Mouse (Mus musculus): ENCODE results near the gene Gucy2c.

The Gucy2c gene

DNA sequence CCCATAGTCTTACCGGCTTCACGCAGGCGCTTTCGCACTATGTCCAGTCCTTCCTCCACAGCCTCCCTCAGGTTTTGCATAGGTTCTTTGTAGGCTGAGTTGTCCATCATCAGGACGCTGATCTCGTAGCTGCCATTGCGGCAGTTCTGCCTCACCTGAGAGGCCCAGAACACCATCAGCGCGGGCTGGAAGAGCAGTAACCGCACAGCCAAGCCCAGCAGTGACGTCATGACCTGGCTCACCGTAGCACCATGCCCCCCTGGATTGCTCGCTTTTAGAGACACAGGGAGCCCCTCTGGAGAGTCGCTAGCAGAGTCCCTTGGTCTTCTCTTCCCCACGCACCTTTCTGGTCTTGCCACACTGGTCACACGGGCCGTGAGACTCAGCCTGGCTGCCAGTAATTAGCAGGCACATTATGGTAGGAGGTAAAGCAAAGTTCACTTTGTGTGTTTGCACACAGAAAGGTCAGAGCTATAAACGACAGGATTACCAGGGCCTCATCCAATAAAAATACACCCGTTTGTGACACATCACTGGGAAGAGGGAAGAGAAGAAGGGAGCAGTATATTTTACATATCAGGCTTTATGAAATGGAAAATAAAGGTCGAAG, at the start of gene Gucy2c:
TSS of gene Gucy2c (minus strand) at position 389 of the 610 bp plus-strand sequence.
- DNase-seq (ENCODE audit: low read depth, low spot score): no peak

DNA sequence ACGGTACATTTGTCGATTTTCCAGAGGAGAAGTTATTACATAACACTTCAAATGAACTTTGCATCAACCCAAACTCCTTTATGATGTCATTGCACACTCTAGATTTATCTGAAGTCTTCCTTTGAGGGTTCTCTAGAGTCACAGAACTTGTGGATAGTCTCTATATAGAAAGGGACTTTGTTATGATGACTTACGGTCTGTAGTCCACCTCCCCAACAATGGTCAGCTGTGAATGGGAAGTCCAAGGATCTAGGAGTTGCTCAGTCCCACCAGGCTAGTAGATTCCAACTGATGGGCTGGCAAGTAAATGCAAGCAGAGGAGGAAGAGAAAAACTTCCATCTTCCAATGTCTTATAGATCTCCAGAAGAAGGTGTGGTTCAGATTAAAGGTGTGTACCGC, 47.1 kb upstream of the Gucy2c start:
- DNase-seq (ENCODE audit: low read depth, low spot score): no peak

DNA sequence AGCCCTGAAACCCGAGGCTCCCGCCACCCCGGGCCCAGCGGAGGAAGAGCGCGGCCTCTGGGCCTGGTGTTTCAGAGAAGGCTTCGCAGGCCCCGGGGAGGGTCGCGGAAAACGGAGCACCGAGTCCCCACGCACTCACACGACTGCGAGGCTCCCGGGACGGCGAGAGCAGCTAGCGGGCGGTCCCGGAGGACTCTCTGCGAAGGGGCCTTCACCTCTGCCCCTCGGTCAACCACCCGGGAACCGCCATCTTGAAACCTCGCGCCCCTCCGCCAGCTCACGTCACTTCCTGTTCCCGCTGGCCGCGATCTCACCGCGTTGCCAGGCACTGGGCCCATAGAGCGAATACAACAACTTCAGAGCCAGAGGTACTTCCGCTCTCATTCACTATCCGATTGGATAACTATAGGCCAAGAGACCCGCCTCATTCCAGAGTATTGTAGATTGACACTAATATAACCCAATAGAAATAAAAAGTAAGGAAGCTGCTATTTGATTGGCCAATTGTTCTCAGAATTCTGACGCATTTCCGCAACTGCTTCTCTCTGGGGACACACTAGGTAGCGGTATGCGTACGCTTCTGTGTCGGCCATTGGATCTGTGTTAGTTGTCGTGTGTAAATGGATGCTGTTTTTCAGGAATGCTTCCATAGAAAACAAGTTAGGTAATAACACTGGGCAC, 46.5 kb upstream of the Gucy2c start, which contains the start of gene Wbp11:
TSS of gene Wbp11 (minus strand) at position 353 of the 681 bp plus-strand sequence.
- peak; percentile 97 for DNase-seq (ENCODE audit: low read depth, low spot score)

DNA sequence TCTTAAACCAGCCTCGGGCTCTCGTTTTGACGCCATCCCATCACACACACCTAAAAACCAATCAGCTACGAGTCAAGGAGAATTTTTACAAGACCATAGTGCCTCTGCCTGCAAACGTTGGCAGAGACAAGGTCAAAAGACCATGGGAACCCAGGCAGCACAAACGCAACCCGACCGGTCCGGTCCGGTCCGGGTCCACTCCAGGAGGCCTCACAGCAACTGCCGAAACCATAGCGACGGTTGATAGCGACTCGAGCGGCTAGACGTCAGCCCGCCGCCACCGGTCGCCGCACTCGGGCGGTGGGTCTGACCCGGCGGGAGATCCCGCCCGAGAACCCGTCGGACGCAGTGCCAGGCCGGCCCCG, 45.9 kb upstream of the Gucy2c start, which contains the start of gene BC049715:
TSS of gene BC049715 (plus strand) at position 111 of the 365 bp plus-strand sequence.
- no peak for DNase-seq (ENCODE audit: low read depth, low spot score)

DNA sequence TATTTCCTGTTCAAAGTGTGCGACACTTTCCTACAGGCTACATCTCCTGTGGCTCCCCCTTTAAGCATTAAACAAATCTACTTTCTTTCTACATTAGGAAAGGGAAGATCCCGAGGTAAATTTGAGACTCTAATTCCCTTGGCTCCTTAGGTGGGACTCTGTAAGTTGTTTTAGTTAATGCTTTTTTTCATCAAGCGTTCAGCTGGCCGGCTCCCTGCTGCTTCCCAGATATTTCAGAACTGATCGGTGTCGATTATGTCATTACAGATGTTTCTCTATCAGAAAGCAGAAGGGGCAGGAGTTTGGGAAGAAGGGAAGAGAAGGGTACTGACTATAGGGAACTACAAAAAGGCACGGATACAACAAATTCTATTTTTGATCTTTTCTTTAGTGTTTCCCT, 45.6 kb upstream of the Gucy2c start:
- no peak for DNase-seq (ENCODE audit: low read depth, low spot score)

DNA sequence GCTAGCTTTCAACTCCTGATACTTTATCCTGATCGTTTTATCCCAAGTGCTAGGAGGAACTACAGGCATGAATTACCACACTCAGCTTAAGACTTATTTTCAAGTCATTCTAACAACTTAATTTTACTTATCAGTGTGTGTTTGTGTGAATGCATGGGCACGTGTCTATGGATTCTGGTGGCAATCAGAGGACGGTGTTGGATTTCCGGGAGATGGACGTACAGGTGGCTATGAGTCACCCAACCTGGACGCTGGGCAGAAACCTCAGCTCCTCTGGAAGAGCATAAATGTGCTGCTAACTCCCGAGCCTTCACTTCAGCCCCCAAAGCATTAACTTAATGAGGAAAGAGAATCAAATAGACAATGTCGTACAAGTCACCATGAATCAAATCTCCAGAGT, 43.4 kb upstream of the Gucy2c start:
- DNase-seq (ENCODE audit: low read depth, low spot score): no peak

DNA sequence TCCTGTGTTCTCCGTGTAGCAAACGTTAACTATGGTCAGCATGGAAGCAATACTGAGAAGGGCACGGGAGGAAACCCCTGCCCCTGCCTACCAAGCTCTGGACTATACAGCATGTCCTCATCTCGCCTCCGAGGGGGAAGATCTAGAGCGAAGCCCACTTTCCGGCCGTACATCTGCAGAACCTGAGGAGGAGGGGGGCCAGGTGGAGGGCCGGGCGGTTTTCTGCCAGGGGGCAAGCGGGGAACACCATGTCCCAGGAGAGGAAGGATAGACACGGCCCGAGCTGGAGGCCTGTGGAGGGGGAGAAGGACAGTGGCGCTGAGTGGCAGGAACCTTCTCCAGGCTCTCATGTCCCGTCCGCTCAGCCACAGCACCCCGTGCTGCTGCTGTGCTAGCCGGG, 39.5 kb upstream of the Gucy2c start:
- no peak for DNase-seq (ENCODE audit: low read depth, low spot score)

DNA sequence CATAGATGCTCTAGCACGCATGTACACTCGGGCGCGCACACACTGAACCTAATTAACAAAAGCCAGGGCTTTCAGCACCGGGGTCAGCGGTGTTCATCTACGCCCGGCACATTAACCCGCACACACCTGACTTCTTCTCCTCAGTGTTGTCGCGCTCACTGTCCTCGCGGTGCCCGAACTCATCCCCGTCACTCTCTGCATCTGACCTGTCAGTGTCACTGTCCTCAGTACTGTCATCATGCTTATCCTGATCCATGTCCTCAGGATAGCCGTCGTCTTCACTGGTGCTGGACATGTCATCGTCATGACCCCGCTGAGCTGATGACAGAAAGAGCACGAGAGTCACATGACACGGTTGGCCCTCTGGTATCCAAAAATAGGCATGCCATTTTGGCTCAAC, 38.8 kb upstream of the Gucy2c start:
- DNase-seq (ENCODE audit: low read depth, low spot score): no peak

DNA sequence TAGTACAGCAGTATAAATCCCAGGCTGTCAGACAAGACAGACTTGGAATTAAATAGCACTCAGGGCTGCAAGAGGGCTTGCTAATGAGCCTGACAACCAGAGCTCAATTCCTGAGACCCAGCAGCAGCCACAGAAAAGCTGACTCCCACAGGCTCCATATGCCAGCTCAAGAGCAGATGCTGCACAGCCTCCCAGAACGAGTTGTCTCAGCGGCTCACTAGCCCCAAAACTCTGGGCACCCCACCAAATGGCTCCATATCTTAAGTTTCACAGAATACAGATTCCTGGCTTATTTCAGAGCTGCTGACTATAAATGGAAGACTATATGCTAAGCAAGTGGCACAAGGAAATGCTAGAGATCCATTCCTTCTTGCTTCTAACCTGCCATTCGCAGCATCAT, 36.0 kb upstream of the Gucy2c start:
- DNase-seq (ENCODE audit: low read depth, low spot score): no peak

DNA sequence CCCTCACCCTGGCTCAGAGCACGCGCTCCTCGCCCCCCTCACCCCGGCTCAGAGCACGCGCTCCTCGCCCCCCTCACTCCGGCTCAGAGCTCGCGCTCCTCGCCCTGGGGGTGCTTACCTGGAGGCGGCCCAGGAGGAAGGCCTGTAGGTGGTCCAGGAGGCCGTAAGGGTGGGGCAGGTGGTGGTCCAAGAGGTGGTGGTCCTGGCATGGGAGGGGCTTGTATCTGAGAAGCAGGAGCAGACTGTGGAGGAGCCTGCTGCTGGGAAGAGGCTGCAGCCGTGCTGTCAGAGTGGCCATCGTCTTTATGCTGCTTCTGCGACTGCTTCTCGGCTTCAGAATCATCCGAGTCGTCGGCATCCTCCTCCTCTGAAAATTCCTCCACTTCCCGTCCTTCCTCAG, 35.3 kb upstream of the Gucy2c start:
- DNase-seq (ENCODE audit: low read depth, low spot score): no peak

DNA sequence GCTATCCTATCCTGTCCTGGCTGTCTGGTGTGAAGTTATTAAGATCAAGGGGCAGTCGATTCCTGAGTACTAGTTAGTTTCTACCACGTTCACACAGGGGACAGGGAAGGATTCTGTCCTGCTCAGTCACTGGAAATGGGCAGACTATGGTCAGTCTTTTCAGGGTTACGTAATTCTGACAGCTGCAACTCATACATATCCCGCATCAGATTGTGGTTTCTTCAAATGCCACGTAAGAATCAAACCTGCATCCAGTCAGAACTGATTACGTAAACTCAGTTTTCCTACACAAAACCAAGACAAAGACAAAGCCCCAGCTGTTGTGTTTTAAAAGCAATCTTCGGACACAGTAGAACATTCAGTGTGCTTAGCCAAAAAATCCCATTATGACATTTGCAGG, 33.8 kb upstream of the Gucy2c start:
- no peak for DNase-seq (ENCODE audit: low read depth, low spot score)

DNA sequence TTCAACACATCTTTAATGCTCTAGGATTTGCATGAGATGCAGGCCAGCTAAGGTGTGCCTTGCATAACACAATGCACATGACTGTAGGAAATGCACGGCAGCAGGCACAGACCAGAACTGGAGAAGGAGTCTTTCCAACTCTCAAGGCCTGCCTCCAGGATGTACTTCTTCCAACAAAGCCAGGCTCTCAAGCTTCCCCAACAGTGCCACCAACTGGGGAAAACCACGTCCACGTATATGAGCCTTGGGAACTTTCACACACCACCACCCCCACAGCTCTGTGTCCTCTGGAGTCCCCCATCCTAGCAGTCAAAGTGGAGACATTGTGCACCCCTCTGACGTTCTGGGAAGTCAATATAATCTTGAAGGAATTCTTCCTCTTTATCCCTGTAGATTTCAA, 31.6 kb upstream of the Gucy2c start:
- DNase-seq (ENCODE audit: low read depth, low spot score): no peak

DNA sequence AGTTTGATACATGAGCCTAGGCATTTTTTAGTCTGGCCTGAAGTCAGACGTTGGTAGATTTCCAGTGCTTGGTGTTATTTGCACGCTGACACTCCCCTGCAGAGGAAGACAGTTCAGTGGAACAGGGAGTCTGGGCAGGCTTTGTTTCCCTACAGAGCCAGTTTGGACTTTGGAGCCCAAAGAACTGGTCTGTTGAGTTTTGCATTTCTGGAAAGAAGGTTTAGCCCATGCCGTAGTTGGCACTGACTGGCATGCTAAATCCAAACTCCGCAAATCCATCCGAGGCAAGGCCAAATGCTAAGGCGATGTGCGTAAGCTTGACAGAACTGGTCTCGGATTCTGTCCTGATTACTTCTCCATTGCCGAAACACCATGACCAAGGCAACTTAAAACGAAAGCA, 29.6 kb upstream of the Gucy2c start:
- no peak for DNase-seq (ENCODE audit: low read depth, low spot score)

DNA sequence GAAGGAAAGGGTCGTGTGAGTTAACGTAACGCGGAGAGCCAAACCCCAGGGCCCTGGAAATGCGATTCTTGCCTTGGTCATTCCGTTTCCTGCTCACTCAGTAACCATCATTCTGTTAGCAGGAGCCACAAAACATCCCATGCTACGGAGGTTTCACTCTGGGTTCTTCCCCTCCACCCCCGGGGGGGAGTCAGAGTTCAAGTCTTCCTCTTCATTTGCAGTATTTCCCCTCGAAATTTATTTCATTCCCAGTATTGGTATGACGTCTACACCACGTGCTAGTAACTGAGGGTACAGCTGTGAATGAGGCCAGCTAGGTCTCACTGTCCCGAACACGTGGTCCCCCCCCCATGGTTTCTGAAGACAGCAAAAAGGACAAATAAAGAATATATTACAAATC, 28.1 kb upstream of the Gucy2c start:
- DNase-seq (ENCODE audit: low read depth, low spot score): no peak

DNA sequence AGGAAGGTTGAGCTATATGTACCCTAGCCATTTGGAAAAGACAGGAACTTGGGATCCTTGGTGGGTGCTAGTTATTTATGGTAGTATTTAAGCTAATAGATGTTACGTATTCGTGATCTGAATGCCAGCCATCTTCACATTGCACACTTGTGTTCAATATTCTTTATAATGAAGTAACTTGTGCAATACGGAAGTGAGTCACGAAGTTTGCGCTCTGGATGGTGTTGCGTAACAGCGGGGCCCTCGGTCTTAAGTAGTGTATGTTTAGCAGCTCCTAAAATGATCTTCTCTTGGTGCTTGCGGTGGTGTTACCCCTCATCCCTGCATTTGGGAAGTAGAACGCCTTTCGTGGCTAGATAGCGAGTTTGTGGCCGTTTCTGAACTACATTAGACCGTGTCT, 27.5 kb upstream of the Gucy2c start:
- DNase-seq (ENCODE audit: low read depth, low spot score): no peak

DNA sequence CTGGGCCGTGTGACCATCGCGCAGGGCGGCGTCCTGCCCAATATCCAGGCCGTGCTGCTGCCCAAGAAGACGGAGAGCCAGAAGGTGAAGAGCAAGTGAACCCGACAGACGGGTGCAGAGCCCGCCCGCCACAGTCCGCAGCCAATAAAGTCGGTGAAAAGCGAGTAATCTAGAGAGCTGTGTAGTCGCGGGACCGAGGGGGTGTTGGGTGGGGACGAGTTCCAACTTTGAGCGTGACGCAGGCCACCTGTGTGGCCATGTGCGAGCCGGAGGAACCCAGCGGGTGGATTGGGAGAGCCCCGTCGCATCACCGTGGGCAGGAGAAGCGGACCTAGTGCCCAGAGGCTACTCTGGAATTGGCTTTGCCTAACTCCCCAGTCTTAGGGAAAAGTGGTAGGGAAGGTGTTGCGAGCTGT, 27.1 kb upstream of the Gucy2c start:
- no peak for DNase-seq (ENCODE audit: low read depth, low spot score)

DNA sequence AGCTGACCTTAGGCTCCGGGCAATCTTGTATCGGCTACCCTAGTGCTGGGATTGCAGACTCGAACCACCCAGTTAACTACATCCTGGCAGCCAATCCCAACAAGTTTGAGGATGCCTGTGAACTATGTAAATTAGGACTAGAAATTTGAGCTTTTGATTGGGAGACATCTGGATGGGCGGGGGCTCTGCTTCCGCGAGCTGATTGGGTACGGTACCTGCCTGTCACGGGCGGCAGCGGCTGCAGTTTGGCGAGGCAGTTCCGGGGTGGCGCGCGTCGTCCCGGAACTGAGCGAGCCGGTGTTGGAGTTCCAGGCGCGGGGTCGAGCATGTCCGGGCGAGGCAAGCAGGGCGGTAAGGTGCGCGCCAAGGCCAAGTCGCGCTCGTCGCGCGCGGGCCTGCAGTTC, 26.5 kb upstream of the Gucy2c start, which contains the start of gene H2afj:
TSS of gene H2afj (plus strand) at position 231 of the 404 bp plus-strand sequence.
- DNase-seq (ENCODE audit: low read depth, low spot score): peak; percentile 96

DNA sequence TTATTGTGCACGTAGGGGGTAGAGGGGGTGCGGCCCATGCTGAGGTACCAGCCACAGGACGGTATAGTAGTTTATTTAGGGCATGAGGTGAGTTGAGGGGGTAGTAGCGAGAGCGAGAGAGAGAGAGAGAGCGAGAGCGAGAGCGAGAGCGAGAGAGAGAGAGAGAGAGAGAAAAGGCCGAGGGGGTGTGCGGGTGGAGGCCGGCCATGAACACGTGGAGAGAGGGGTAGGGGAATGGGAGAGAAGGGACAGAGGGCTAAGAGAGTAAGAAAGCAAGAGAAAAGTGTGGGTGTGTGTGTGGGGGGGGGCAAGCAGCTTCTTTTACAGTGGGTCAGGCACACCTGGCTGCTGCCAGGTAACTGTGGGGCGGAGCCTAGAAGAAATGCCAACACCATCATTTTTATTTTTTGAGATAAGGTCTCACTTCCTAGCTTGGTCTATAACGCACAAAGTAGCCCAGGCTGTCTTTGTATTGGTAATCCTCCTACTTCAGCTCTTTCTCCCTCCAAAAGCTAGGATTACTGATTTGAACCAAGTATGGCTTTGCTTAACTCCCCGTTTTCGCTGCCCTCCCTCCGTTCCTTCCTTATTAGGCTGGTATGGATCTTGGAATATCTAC, 25.9 kb upstream of the Gucy2c start:
- no peak for DNase-seq (ENCODE audit: low read depth, low spot score)

DNA sequence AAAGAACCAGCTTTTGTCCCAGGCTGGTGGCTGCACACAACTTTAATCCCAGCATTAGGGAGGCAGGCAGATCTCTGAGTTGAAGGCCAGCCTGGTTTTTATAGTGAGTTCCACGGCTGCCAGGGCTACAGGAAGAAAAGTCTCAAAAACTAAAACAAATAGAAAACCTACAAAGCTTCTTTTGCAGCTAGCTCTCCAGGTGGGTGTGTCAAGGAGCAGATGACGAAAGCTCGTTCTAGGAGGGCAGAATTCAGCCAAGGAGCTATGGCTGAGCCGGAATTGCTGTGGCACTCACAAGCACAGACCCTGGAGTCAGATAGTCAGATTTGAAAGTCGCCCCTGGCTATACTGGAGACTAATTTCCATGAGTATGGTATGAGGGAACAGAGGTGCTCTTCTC, 25.3 kb upstream of the Gucy2c start:
- DNase-seq (ENCODE audit: low read depth, low spot score): no peak

DNA sequence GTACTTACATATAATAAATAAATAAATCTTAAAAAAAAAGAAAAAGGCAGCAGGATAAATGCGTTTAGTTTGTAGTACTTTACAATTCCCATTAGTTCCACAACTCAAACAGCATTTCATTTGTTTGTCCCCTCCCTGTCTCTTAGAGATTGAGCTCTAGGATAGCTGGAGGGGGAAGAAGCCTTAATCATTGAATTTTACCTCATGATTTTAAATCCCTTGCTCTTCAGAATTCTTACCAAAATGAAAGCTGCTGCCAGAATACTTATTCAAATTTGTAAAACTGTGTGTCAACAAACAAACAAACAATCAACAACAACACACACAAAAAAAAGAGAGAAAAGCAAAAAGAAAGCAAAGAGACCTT, 23.8 kb upstream of the Gucy2c start:
- no peak for DNase-seq (ENCODE audit: low read depth, low spot score)

DNA sequence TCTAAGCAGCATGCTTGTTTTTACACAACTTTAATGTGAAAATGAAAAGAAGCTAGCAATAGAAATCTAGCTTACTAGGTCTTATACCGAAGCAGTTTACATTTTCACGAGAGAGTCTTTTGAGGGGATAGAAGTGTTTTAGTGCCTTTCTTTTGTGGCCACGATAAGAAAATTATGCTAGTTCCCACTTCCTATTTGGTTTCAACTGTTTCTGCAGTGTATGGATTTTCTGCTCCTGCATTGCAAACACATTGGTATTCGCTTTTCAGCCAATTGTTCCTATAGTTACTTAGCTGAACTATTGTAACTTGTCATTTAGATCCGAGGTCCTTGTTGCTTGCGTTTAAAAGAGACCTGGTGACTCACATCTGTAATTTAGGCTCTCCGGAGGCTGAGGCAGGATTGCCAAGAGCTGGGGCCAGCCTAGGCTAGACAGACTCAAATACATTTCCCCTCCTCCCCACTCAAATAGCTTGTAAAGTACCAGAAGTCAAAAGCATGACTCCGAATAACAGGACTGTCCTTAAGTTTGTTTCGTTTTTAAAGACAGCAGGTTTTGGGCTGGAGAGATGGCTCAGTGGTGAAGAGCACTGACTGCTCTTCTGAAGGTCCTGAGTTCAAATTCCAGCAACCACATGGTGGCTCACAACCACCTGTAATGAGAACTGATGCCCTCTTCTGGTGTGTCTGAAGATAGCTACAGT, 23.3 kb upstream of the Gucy2c start:
- no peak for DNase-seq (ENCODE audit: low read depth, low spot score)
